Mouse (Mus musculus) hindbrain, embryonic 16.5 days (tissue): ENCODE measurements at regions not wholly inside any gene's neighbourhood (a gene's known extent, or its start where the extent isn't known, plus 50 kb on each side); places are given as distances from the start of the nearest gene placed in this dataset.

Source experiments
- ATAC-seq: fragments of 200-750 bp; cut with Nextera tagmentation; 2 replicates; pipeline ENCODE4 v1.8.0; 2017; ENCODE audit warnings: moderate TSS enrichment, moderate library complexity
- H3K27ac ChIP-seq: fragments of 300-500 bp; sonication (generic); 2 replicates; pipeline ENCODE4 v1.5.1; 2014; ENCODE audit warnings: low read depth, mild to moderate bottlenecking, control low read depth, low read length, moderate library complexity
- H3K27me3 ChIP-seq: fragments of 300-500 bp; sonication (generic); replicated peaks from 2 replicates; pipeline ENCODE4 v1.6.1; 2014; ENCODE audit warnings: low read length; ENCODE audit not compliant: control insufficient read depth, insufficient read depth
- H3K36me3 ChIP-seq: fragments of 300-500 bp; sonication (generic); 2 replicates; pipeline ENCODE4 v1.6.1; 2014; ENCODE audit warnings: mild to moderate bottlenecking, low read length, moderate library complexity, mixed read lengths; ENCODE audit not compliant: control insufficient read depth, insufficient read depth
- H3K4me1 ChIP-seq: fragments of 300-500 bp; sonication (generic); 2 replicates; pipeline ENCODE4 v1.6.1; 2014; ENCODE audit warnings: low read depth, low read length; ENCODE audit not compliant: control insufficient read depth, insufficient read depth
- H3K4me2 ChIP-seq: fragments of 300-500 bp; sonication (generic); 2 replicates; pipeline ENCODE4 v1.6.1; 2014; ENCODE audit warnings: mild to moderate bottlenecking, low read length, control low read depth, moderate library complexity
- H3K4me3 ChIP-seq: fragments of 300-500 bp; sonication (generic); 2 replicates; pipeline ENCODE4 v1.5.1; 2014; ENCODE audit warnings: mild to moderate bottlenecking, low read length, control low read depth, moderate library complexity
- H3K9ac ChIP-seq: fragments of 300-500 bp; sonication (generic); 2 replicates; pipeline ENCODE4 v1.6.1; 2014; ENCODE audit warnings: low read depth, mild to moderate bottlenecking, control low read depth, low read length, moderate library complexity
- H3K9me3 ChIP-seq: fragments of 300-500 bp; sonication (generic); 2 replicates; pipeline ENCODE4 v1.6.1; 2014; ENCODE audit warnings: mild to moderate bottlenecking, low read length, moderate library complexity; ENCODE audit not compliant: control insufficient read depth
- WGBS: fragments of 180-500 bp; shearing (Covaris S2); extraction: QIAGEN DNeasy Blood & Tissue Kit; methylation state at CpG from one replicate; pipeline ENCODE4 v1.1.7; 2014; 5-methylcytosine and 5-hydroxymethylcytosine counted together

DNA sequence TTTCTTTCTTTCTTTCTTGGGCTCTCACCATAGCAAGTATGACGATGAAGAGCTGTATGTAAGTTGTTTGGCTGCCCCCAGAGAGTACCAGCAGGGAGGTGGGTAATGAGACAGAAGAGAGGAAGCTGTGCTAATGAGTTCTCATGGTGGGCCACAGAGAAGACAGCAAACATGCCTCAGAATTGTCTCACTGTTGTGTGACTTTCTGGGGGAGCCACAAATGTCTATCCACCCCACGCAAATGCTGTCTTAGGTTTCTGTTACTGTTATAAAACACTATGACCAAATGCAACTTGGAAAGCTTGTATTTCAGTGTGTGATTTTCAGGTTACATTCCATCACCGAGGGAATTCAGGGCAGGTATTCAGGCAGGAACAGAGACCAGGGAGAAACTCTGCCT lies 131.0 kb downstream of the Rsl24d1 start:
- H3K9me3 ChIP-seq, result no peaks in the 10 kb centered on the region

DNA sequence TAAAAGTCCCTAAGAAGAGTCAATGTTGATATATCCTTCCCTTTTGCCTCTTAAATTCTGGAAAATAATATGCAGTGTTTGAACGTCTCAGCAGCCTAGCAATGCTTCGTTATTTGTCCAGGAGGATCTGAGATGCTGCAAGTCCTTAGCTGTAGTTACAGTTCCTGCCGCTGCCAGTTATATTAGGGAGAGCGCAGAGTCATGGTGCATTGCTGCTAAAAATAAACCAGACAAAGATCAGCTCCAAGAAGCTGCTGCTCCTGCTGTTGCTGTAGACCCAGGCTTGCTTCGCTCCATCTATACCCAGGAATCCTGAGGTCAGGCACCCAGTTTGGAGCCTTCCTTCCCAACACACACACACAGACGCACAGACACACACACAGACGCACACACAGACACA lies 132.3 kb downstream of the Rsl24d1 start:
- ATAC-seq, result peak; percentile 82; the same call in 1 of the 2 replicates

More for the DNA sequence above, 131.0 kb downstream of the Rsl24d1 start:
- WGBS, result 72% methylated on average over 3 of the region's 3 CpGs
- Histone ChIP-seq H3K4me3 (no peak overlapping the region), H3K36me3 (no peaks in the 10 kb centered on the region), H3K27ac (no peak overlapping the region), H3K4me2 (no peak overlapping the region), H3K27me3 (no peaks in the 10 kb centered on the region), H3K9ac (no peak overlapping the region), H3K4me1 (no peaks in the 10 kb centered on the region; the same call in 1 of the 2 replicates)
- no peak for ATAC-seq

DNA sequence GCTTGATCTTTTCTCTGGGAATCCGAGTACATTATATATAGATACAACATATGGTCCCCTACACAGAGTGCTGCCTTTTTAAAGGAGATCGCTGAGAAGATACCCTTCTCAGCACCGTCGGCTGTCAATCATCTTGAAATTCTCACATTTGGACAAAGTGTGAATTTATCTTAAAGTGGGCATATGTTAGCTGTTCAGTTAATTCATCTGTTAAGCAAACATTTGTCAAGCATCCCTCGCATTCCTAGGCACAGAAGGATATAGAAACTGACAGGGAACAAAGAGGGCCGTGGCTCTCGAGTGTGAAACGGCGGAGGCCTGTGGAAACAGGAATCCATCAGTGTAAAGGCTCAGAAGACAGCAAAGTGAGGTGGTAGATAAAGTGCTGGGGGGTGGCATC lies 144.9 kb downstream of the Rsl24d1 start:
- Histone ChIP-seq H3K9ac (no peak overlapping the region), H3K4me1 (no peaks in the 10 kb centered on the region), H3K27ac (no peak overlapping the region), H3K36me3 (no peaks in the 10 kb centered on the region), H3K9me3 (no peaks in the 10 kb centered on the region), H3K4me3 (no peak overlapping the region), H3K4me2 (no peak overlapping the region), H3K27me3 (no peaks in the 10 kb centered on the region)
- no peak for ATAC-seq
- WGBS, result 66% methylated on average over 9 of the region's 9 CpGs

More for the DNA sequence above, 132.3 kb downstream of the Rsl24d1 start:
- Histone ChIP-seq H3K9me3 (no peaks in the 10 kb centered on the region), H3K4me3 (no peak overlapping the region), H3K27me3 (no peaks in the 10 kb centered on the region), H3K27ac (peak overlapping the region; percentile 35; the same call in 1 of the 2 replicates), H3K4me1 (no peaks in the 10 kb centered on the region; the same call in 1 of the 2 replicates), H3K36me3 (no peaks in the 10 kb centered on the region), H3K4me2 (no peak overlapping the region), H3K9ac (no peak overlapping the region)
- 72% methylated on average over 7 of the region's 7 CpGs for WGBS

DNA sequence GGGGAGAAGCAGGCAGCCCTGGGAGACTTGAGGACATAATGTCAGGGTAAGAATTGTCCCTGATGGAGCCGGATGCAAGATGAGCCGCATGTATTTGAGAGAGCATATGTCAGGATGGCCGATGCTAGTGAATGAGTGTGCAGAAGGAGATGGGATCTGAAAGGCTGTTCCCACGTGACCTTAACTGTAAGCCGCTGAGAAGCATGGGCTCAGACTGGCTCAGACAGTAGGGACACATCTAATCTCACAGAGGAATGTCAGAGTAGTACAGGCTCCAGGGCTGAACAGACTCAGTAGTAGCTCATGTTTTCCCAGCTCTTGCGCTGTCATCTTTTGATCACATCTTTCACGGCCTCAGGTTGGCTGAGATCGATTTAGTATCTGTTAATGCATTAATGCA lies 145.4 kb downstream of the Rsl24d1 start:
- Histone ChIP-seq H3K27me3 (no peaks in the 10 kb centered on the region), H3K4me2 (no peak overlapping the region), H3K36me3 (no peaks in the 10 kb centered on the region), H3K9ac (no peak overlapping the region), H3K9me3 (no peaks in the 10 kb centered on the region), H3K27ac (no peak overlapping the region), H3K4me1 (no peaks in the 10 kb centered on the region), H3K4me3 (no peak overlapping the region)
- 90% methylated on average over 8 of the region's 8 CpGs for WGBS
- no peak for ATAC-seq

DNA sequence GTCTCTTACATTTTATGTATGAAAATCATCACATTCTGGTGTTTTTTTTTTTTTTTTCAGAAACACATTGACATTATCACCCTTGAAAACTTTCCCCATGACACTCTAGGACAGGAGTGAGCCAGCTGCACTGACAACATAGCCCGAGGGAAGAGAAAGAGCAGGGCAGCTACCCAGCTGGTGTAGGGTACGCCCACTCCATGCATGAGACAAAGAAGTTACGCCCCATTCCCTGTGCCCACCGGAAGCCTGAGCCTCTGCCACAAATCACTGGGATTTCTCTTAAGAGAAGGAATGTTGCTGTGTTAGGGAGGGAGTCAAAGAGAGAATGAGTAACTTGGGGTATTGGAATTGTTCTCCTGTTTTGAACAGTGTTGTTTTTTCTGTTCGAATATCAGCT lies 149.5 kb downstream of the Rsl24d1 start:
- Histone ChIP-seq H3K9ac (no peak overlapping the region), H3K27me3 (no peaks in the 10 kb centered on the region), H3K4me1 (no peaks in the 10 kb centered on the region), H3K36me3 (no peaks in the 10 kb centered on the region), H3K9me3 (no peaks in the 10 kb centered on the region), H3K4me2 (no peak overlapping the region), H3K4me3 (no peak overlapping the region), H3K27ac (no peak overlapping the region)
- ATAC-seq, result no peak
- WGBS, result 30% methylated on average over 5 of the region's 5 CpGs

DNA sequence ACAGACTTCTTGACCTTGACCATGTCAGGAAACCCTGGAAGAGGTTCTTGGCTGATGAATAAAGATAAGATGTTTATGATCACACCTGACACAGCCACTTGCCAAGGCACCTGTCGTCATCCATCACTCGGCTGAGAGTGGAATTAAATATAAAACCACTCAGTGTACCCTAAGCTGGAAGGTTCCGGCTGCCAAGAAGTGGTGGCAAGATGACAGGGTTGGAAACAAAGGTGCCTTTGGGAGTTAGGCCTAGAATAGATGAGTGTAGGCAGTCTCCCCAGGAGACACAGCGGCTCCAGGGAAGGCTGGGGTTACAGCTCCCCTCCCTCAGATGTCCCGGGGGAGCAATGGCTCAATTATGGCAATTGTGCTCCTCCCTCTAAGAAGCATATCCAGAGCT lies 157.0 kb downstream of the Rsl24d1 start:
- WGBS, result 78% methylated on average over 5 of the region's 5 CpGs
- Histone ChIP-seq H3K9ac (no peak overlapping the region), H3K27me3 (no peaks in the 10 kb centered on the region), H3K27ac (no peak overlapping the region), H3K4me3 (no peak overlapping the region), H3K36me3 (no peaks in the 10 kb centered on the region), H3K9me3 (no peaks in the 10 kb centered on the region), H3K4me2 (no peak overlapping the region), H3K4me1 (no peaks in the 10 kb centered on the region)
- no peak for ATAC-seq

DNA sequence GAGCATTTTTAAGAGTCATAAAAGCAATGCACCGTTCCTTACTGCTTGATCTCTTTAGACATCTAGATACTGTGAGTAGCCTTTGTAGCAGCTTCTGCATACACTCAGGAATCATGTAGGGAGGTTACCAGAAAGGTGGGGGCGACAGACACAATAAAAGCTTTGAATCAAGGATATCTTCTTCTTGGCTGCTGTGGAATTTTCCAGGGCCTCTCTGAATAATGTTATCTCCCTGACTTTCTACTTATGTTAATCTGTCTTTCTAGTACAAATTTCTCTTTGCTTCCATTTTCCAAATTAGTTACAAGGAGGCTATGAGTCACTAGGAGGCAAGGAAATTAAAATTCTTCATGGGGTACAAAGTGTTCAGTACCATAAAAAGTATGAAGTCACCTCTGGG lies 159.4 kb downstream of the Rsl24d1 start:
- Histone ChIP-seq H3K27ac (no peak overlapping the region), H3K4me2 (no peak overlapping the region), H3K36me3 (no peaks in the 10 kb centered on the region), H3K9me3 (no peaks in the 10 kb centered on the region), H3K4me3 (no peak overlapping the region), H3K27me3 (no peaks in the 10 kb centered on the region), H3K4me1 (no peaks in the 10 kb centered on the region), H3K9ac (no peak overlapping the region)
- WGBS, result 71% methylated on average over 2 of the region's 2 CpGs
- no peak for ATAC-seq

DNA sequence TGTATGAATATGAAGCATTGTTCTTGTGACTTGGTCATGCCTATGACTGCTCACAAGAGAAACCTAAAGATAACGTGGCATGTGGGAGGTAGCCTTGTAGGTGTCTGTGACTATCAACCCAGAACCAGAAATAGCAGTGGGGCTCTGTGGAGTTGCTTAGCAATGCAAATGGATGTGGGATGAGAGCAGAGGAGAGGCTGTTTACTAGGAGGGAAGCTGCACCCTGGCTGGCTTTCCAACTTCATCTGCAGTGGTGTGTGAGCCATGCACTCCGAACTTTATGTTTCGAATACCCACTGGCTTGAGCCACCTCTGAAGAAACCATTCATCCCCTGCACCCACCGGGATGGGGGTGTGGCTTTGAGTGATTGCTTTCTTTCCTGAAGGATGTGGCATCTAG lies 160.5 kb downstream of the Rsl24d1 start:
- no peaks in the 10 kb centered on the region for H3K9me3 ChIP-seq
- no peaks in the 10 kb centered on the region for H3K36me3 ChIP-seq
- H3K9ac ChIP-seq, result no peak overlapping the region
- H3K4me1 ChIP-seq, result no peaks in the 10 kb centered on the region
- H3K4me2 ChIP-seq, result no peak overlapping the region
- H3K4me3 ChIP-seq, result no peak overlapping the region
- H3K27ac ChIP-seq, result no peak overlapping the region
- ATAC-seq, result no peak
- no peaks in the 10 kb centered on the region for H3K27me3 ChIP-seq
- 67% methylated on average over 4 of the region's 4 CpGs for WGBS

DNA sequence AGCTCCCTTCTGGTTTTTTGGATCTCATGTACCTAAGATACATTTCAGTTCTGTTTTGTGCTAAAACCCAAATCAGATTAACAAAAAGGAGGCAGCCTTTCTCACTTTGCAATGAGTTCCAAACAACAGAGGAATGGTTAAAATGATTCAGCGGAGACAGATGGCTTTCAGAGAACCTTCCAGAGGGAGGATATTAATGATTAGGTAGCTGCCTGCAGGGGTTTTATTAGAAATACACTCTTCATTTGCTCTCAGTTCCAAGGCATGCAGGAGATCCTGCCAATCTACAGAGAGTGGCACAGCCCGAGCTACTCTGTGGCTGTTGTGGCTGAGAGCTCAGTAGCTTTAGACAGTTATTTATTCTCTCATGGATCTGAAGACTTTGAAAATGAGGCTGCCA lies 162.4 kb downstream of the Rsl24d1 start:
- Histone ChIP-seq H3K9me3 (no peaks in the 10 kb centered on the region), H3K4me1 (no peaks in the 10 kb centered on the region), H3K9ac (no peak overlapping the region), H3K4me3 (no peak overlapping the region), H3K27me3 (no peaks in the 10 kb centered on the region), H3K27ac (no peak overlapping the region), H3K36me3 (no peaks in the 10 kb centered on the region), H3K4me2 (no peak overlapping the region)
- ATAC-seq, result no peak
- WGBS, result 57% methylated on average over 2 of the region's 2 CpGs

DNA sequence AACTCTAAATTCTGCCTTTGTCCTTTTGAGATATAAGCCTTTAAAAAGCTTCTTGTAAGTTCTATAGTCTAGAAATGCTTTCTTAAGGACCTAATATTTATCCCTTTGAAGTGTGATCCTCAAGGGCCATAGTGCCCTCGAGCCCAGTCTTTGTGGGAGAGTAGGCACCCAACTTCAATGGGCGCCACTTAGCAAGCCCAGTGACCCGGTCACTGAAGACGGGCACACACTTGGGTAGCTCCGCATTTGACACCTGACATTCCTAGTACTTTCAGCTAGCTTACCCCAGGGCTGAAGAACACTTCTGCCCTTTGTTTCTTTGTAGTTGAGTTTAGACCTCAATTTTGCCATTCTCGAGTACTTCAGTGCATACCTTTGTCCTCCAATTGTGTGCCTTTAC lies 182.1 kb downstream of the Rsl24d1 start:
- no peak overlapping the region for H3K4me3 ChIP-seq
- WGBS, result 93% methylated on average over 6 of the region's 6 CpGs
- H3K9ac ChIP-seq, result no peak overlapping the region
- H3K27me3 ChIP-seq, result no peaks in the 10 kb centered on the region
- no peaks in the 10 kb centered on the region for H3K36me3 ChIP-seq
- no peak overlapping the region for H3K4me2 ChIP-seq
- H3K27ac ChIP-seq, result no peak overlapping the region
- no peaks in the 10 kb centered on the region for H3K9me3 ChIP-seq
- H3K4me1 ChIP-seq, result no peaks in the 10 kb centered on the region
- ATAC-seq, result no peak
